Mouse (Mus musculus): ENCODE results near the gene Paf1. TPM values are rescaled to one million over a fixed set of nuclear protein-coding genes. Genes with fewer than 3 reads are reported as not detected.

Paf1 gene
- 10 to 100 TPM; 38.8 to 48.0 TPM for total RNA-seq (2021)

- intact Hi-C loops (cut with DNase I) = loop anchor here (2.0 kb wide), 1 partner anchor 42 kb away; no protein-coding TSS in a partner anchor
- DNase-seq = peak; percentile 91 to 93
Observed at GRCm38 (mm10) chr7:28392429-28393271, at the start of gene Paf1, which contains the start of gene Med29. Gene Paf1 (plus strand): TSS chr7:28392951. Gene Med29 (minus strand): TSS chr7:28392708.

GRCm38 (mm10) chr7:28344637-28345036 is 48.1 kb upstream of the Paf1 start:
- peak; percentile 64 to 79 for DNase-seq
- intact Hi-C loops (cut with DNase I) = no loop called here

DNA sequence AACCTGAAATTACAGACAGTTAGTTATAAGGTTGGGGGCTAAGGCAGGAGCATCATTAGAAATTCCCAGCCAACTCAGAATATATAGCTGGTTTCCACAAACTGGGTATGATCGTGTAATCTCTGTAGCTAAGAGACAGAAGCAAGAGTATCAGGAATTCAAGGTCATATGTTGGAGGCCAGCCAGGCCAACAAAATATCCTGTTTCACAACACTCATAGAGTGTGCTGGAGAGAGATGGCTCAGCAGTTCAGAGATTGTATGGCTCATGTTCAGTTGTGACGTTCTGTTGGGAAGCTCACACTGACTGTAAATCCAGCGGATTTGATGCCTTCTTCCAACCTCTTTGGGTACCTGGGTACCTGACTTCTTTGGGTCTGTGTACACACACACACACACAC is 45.0 kb upstream of the Paf1 start:
- intact Hi-C loops (cut with DNase I) = no loop called here
- no peak for DNase-seq

DNA sequence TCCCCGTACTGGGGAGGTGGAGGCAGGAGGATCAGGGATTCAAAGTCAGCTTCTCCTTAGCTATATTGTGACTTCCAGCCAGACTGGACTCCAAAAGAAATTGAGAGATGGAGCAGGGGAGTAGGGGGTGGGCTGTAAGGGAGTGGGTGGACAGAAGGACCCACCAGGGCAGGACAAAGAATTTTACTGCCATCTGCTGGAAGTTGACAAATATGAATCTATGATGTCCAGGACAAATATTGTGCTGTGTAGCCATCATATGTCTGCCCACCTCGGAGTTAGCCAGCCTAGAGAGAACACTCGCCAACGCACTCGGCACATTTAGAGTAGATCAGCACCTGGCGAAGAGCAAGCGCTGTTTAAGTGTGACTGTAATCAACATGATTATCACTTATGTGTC is 44.1 kb upstream of the Paf1 start:
- intact Hi-C loops (cut with DNase I) = no loop called here
- no peak for DNase-seq

DNA sequence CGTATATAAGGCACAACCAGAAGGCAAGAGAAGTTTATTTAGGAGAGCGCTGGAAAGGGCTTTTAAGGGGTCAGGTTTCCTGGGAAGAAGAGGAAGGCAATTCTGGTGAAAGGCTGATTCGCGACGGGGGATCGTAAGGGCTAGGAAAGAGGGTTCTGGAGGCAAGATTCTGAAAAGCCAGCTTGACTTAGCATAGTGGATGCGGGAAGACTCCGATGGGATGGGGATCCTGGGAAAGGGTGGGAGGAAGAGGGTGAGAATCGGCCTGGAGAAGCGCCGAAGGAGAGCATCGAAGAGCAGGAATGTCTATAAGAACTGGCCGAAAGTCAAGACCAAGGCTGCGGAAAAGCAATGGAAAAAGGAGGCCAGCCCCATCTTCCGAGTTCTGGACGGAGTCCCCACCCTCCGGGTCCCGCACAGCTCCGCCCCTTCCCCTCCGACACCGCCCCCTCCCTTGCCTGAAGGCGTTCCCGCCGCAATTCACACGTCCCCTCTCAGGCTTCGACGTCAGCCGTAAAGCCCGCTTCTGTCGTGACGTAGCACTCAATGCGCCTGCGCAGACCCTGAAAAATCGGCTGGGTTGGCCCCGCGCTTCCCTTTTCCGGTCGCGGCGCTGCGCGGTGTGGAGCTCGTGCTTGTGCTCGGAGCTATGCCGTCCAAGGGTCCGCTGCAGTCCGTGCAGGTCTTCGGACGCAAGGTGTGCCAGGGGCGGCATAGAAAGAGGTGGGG is 42.4 kb upstream of the Paf1 start, which contains the start of gene Rps16:
Gene Rps16 (plus strand): TSS at position 498 of the 729 bp plus-strand sequence.
- intact Hi-C loops (cut with DNase I) = loop anchor here (2.0 kb wide), 1 partner anchor 20 kb away; no protein-coding TSS in a partner anchor
- DNase-seq = peak; percentile 99

GRCm38 (mm10) chr7:28351676-28352191 is 41.0 kb upstream of the Paf1 start:
- DNase-seq = no peak
- intact Hi-C loops (cut with DNase I) = loop anchor here (2.0 kb wide), 1 partner anchor 19 kb away; no protein-coding TSS in a partner anchor

- DNase-seq = no peak
- intact Hi-C loops (cut with DNase I) = no loop called here
Observed at GRCm38 (mm10) chr7:28353267-28353666, 39.5 kb upstream of the Paf1 start.

GRCm38 (mm10) chr7:28354113-28354581 is 38.6 kb upstream of the Paf1 start:
- DNase-seq = no peak
- intact Hi-C loops (cut with DNase I) = no loop called here

- intact Hi-C loops (cut with DNase I) = no loop called here
- DNase-seq = no peak
Observed at GRCm38 (mm10) chr7:28354596-28354995, 38.2 kb upstream of the Paf1 start.

GRCm38 (mm10) chr7:28355221-28355620 is 37.5 kb upstream of the Paf1 start:
- no peak for DNase-seq
- intact Hi-C loops (cut with DNase I) = no loop called here

- intact Hi-C loops (cut with DNase I) = no loop called here
- peak; percentile 55 to 61 for DNase-seq
Observed at GRCm38 (mm10) chr7:28356981-28357380, 35.8 kb upstream of the Paf1 start.

DNA sequence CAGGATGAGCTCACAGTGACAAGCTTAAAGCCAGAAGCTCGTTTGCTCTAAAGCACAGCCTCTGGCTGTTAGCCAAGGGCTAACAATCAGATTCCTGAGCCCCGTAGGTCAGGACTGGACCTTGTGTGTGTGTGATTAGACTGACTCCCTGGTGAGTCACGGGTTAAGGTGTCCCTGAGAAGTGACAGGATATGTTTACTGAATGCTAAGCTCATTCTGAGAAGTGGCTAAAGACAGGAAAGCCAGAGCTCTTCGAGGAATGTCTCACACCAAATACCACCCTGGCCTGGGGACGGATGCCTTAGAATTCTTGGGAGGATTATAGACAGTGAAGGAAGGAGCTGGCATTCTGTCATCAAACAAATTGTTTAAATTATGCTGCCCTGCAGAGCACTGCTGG is 34.8 kb upstream of the Paf1 start:
- intact Hi-C loops (cut with DNase I) = no loop called here
- DNase-seq = no peak

- no peak for DNase-seq
- intact Hi-C loops (cut with DNase I) = no loop called here
Observed at GRCm38 (mm10) chr7:28358431-28358830, 34.3 kb upstream of the Paf1 start.

GRCm38 (mm10) chr7:28359854-28360253 is 32.9 kb upstream of the Paf1 start:
- DNase-seq = no peak
- intact Hi-C loops (cut with DNase I) = no loop called here

DNA sequence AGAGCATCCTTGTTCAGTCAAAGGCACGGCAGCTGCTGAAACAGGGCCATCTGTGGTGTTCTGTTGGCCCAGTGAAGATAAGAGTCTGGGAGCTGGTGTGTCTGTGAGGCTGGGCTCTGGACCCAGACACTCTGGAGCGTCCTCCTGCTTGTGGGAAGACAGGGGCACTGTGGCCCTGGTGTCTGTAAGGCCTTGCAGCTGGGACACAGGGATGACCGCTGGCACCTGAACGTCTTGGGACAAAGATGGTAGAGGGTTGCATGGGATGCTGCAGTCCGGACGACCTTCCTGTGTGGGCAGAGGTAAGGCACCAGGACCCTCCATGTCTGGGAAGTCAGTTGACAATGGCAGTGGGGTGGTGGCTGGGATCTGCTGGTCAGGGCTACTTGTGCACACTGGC is 32.5 kb upstream of the Paf1 start:
- intact Hi-C loops (cut with DNase I) = no loop called here
- no peak for DNase-seq

DNA sequence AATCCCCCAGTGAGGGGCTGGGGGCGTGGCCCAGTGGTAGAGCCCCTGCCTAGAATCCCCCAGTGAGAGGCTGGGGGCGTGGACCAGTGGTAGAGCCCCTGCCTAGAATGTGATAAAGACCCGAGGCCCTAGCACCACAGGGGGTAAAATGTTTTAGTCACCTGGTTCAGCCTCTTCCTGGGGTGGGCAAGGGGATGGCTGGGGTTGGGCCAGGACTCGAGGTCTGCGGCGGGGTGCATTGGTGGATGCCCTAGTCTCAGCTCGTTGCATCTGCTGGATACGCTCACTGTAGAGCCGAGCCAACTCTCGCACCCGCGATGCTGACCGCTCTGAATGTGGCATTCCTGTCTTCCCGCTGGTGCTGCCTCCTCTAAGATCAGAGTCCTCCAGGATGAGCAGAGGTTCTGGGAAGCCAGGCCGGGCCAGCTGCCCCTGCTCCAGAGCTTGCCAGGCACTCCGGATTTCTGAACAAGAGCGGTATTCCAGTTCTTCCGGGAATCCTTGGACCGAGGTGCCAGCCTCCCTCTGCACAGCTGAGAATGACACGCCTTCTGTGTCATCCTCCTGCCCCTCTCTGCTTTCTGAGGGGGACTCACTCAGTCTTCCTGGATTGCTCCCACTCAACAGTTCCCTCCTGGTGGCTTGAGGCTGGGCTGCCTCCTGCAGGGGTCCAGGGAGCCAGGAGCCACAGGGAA is 31.0 kb upstream of the Paf1 start:
- intact Hi-C loops (cut with DNase I) = no loop called here

DNA sequence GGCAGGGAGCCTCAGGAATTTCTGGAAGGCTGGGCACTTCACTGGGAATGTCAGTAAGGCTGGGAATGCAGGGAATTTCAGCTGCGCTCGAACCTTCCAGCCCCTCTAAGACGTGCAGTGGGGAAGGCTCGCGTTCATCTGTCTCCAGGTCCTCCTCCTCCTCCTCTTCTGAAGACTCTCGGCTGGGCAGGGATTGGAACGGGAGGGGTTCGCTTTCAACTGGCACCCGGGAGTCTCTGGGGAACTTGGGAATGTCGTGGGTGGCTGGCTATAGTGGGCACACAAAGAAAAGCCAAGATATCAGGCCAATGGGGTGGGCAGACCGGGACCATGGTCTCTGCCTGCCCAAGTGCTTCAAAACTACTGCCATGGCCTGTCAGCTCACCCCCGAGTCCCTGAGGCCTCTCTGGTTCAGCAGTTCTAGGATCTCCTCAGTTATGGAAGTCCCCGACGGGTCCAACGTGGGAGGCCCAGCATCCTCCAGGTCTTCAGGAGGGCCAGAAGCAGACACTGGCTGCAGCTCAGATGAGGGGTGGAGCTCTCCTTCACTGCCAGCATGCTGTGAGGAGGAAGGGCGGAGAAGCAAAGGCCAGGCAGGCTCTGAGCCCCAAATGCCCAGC is 30.2 kb upstream of the Paf1 start:
- no peak for DNase-seq
- intact Hi-C loops (cut with DNase I) = no loop called here

More for the DNA sequence above, 31.0 kb upstream of the Paf1 start:
- no peak for DNase-seq

DNA sequence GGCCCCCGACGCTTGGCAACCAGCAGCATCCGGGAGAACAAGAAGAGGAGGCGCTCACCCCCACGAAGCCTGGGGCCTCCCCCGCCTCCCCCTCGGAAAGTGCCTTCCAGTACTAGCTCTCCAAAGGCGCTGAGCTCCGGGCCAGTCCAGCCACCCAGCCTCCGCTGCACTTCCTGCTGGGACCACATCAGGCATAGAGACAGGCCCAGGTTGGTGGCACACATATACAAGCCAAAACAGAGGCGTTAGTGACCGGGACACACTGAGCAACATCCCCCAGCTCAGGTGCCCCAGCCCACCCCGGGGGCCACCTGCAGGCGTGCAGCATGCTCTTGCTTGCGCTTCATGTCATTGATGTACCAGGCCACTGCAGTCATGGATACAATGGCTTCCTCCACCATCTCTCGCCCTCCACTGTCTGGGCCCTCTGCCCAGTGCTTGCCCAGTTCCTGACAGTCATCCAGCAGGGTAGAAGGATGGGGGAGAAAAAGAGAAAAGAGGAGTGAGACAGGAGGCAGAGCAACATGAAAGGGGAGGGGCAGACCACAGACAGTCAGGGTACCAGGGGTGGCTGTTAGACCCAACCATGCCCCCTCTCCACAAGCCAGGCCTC is 25.0 kb upstream of the Paf1 start:
- no peak for DNase-seq
- intact Hi-C loops (cut with DNase I) = no loop called here

- intact Hi-C loops (cut with DNase I) = no loop called here
- no peak for DNase-seq
Observed at GRCm38 (mm10) chr7:28368276-28368920, 24.4 kb upstream of the Paf1 start.

Measured in heart, postnatal 36 days (tissue).